Mouse (Mus musculus) MEL (cell line): ENCODE measurements around the gene Pcca. TPM values are rescaled to one million over a fixed set of nuclear protein-coding genes. Genes with fewer than 3 reads are reported as not detected.

ENCODE experiments used
- DNase-seq: peaks from one replicate; pipeline ENCODE4 v3.0.0; 2011; ENCODE audit warnings: low read depth, low spot score
- H3K27ac ChIP-seq: 2 replicates; pipeline ENCODE4 v1.5.1; 2012; ENCODE audit warnings: low read depth, mild to moderate bottlenecking, control low read depth, low read length, moderate library complexity; ENCODE audit not compliant: control insufficient read depth
- H3K27me3 ChIP-seq, 2 experiments: fragments of 150-350 bp in 1 of 2; sonication (generic) in 1 of 2; 2 replicates each; pipeline ENCODE4 v1.6.1; 2012; ENCODE audit warnings: low read length in 2 of 2, mild to moderate bottlenecking in 2 of 2, improper control_type of control experiment in 1 of 2, moderate library complexity in 1 of 2; ENCODE audit not compliant: insufficient read depth in 2 of 2, control insufficient read depth in 1 of 2
- H3K36me3 ChIP-seq, 2 experiments: 2 replicates each; pipeline ENCODE4 v1.6.1; 2012 to 2014; ENCODE audit warnings: low read length in 2 of 2, improper control_type of control experiment in 1 of 2, inconsistent platforms in 1 of 2, mild to moderate bottlenecking in 1 of 2; ENCODE audit not compliant: insufficient read depth in 2 of 2, control insufficient read depth in 1 of 2
- H3K4me1 ChIP-seq, 2 experiments: fragments of 150-350 bp in 1 of 2; sonication (generic) in 1 of 2; 2 replicates each; pipeline ENCODE4 v1.6.1; 2012; ENCODE audit warnings: low read length in 2 of 2, improper control_type of control experiment in 1 of 2, mild to moderate bottlenecking in 1 of 2; ENCODE audit not compliant: insufficient read depth in 2 of 2, control insufficient read depth in 1 of 2
- H3K4me3 ChIP-seq, 2 experiments: fragments of 150-350 bp in 1 of 2; sonication (generic) in 1 of 2; 2 replicates each; pipeline ENCODE4 v1.5.1; 2012; ENCODE audit warnings: low read depth in 2 of 2, low read length in 2 of 2, mild to moderate bottlenecking in 2 of 2, moderate library complexity in 2 of 2, control low read depth in 1 of 2, improper control_type of control experiment in 1 of 2; ENCODE audit not compliant: control insufficient read depth in 1 of 2, insufficient read depth in 1 of 2
- H3K79me2 ChIP-seq: 2 replicates; pipeline ENCODE4 v1.6.1; 2012; ENCODE audit warnings: mild to moderate bottlenecking, low read length, moderate library complexity; ENCODE audit not compliant: control insufficient read depth, poor library complexity, insufficient read depth
- H3K9ac ChIP-seq: 2 replicates; pipeline ENCODE4 v1.6.1; 2012; ENCODE audit warnings: low read depth, mild to moderate bottlenecking, control low read depth, low read length, moderate library complexity; ENCODE audit not compliant: control insufficient read depth, poor library complexity, severe bottlenecking
- H3K9me3 ChIP-seq: fragments of 150-350 bp; sonication (generic); replicated peaks from 2 replicates; pipeline ENCODE4 v1.6.1; 2012; ENCODE audit warnings: mild to moderate bottlenecking, low read length, improper control_type of control experiment, moderate library complexity; ENCODE audit not compliant: insufficient read depth
- BHLHE40 ChIP-seq: IDR thresholded peaks from 2 replicates; pipeline ENCODE4 v1.6.1; 2012; ENCODE audit warnings: low read depth, mild to moderate bottlenecking, inconsistent platforms, low read length, improper control_type of control experiment, borderline replicate concordance
- CHD2 ChIP-seq: IDR thresholded peaks from 2 replicates; pipeline ENCODE4 v1.6.1; 2011; ENCODE audit warnings: low read length, improper control_type of control experiment
- CTCF ChIP-seq, 3 experiments: IDR thresholded peaks in 2 of 3; conservative IDR thresholded peaks in 1 of 3; 2 replicates each; pipeline ENCODE4 v1.5.1; 2011 to 2012; ENCODE audit warnings: low read length in 3 of 3, low read depth in 2 of 3, mild to moderate bottlenecking in 2 of 3, improper control_type of control experiment in 1 of 3, inconsistent platforms in 1 of 3, mixed read lengths in 1 of 3, moderate library complexity in 1 of 3; ENCODE audit not compliant: control insufficient read depth in 1 of 3, insufficient read depth in 1 of 3, poor library complexity in 1 of 3, severe bottlenecking in 1 of 3
- E2F4 ChIP-seq: IDR thresholded peaks from 2 replicates; pipeline ENCODE4 v1.6.1; 2011; ENCODE audit warnings: low read depth, low read length, improper control_type of control experiment, borderline replicate concordance
- ELF1 ChIP-seq: IDR thresholded peaks from 2 replicates; pipeline ENCODE4 v1.6.1; 2014; ENCODE audit warnings: low read depth, mild to moderate bottlenecking, inconsistent platforms, low read length, improper control_type of control experiment, moderate library complexity
- EP300 ChIP-seq, 2 experiments: IDR thresholded peaks; 2 replicates each; pipeline ENCODE4 v1.6.1; 2011; ENCODE audit warnings: improper control_type of control experiment in 2 of 2, low read length in 2 of 2, low read depth in 1 of 2, mild to moderate bottlenecking in 1 of 2
- ETS1 ChIP-seq: IDR thresholded peaks from 2 replicates; pipeline ENCODE4 v1.6.1; 2012; ENCODE audit warnings: low read depth, mild to moderate bottlenecking, inconsistent platforms, low read length, improper control_type of control experiment, moderate library complexity
- GABPA ChIP-seq: IDR thresholded peaks from 2 replicates; pipeline ENCODE4 v1.6.1; 2012; ENCODE audit warnings: low read depth, mild to moderate bottlenecking, inconsistent platforms, low read length, improper control_type of control experiment, moderate library complexity
- GATA1 ChIP-seq: IDR thresholded peaks from 2 replicates; pipeline ENCODE4 v1.6.1; 2011; ENCODE audit warnings: low read depth, low read length, improper control_type of control experiment
- HCFC1 ChIP-seq: IDR thresholded peaks from 2 replicates; pipeline ENCODE4 v1.6.1; 2012; ENCODE audit warnings: low read depth, mild to moderate bottlenecking, inconsistent platforms, low read length, improper control_type of control experiment, moderate library complexity
- JUND ChIP-seq: IDR thresholded peaks from 2 replicates; pipeline ENCODE4 v1.6.1; 2011; ENCODE audit warnings: low read depth, mild to moderate bottlenecking, improper control_type of control experiment, low read length
- KAT2A ChIP-seq: conservative IDR thresholded peaks from 2 replicates; pipeline ENCODE4 v1.6.1; 2012; ENCODE audit warnings: low read depth, low read length, improper control_type of control experiment, inconsistent platforms
- MAFK ChIP-seq: IDR thresholded peaks from 2 replicates; pipeline ENCODE4 v1.6.1; 2011; ENCODE audit warnings: low read depth, mild to moderate bottlenecking, low read length, improper control_type of control experiment, borderline replicate concordance
- MAX ChIP-seq: IDR thresholded peaks from 2 replicates; pipeline ENCODE4 v1.6.1; 2011; ENCODE audit warnings: low read length, improper control_type of control experiment
- MEF2A ChIP-seq: IDR thresholded peaks from 2 replicates; pipeline ENCODE4 v1.6.1; 2014; ENCODE audit warnings: low read depth, mild to moderate bottlenecking, inconsistent platforms, low read length, improper control_type of control experiment; ENCODE audit not compliant: poor library complexity, insufficient replicate concordance, severe bottlenecking; ENCODE audit errors: extremely low read depth
- MXI1 ChIP-seq: IDR thresholded peaks from 2 replicates; pipeline ENCODE4 v1.6.1; 2011; ENCODE audit warnings: mild to moderate bottlenecking, low read depth, low read length, improper control_type of control experiment
- MYB ChIP-seq: IDR thresholded peaks from 2 replicates; pipeline ENCODE4 v1.6.1; 2011; ENCODE audit warnings: mild to moderate bottlenecking, low read depth, low read length, improper control_type of control experiment
- MYC ChIP-seq: IDR thresholded peaks from 2 replicates; pipeline ENCODE4 v1.6.1; 2011; ENCODE audit warnings: low read depth, mild to moderate bottlenecking, low read length, improper control_type of control experiment, moderate library complexity
- NELFE ChIP-seq: IDR thresholded peaks from 2 replicates; pipeline ENCODE4 v1.6.1; 2011; ENCODE audit warnings: low read depth, low read length, improper control_type of control experiment
- NRF1 ChIP-seq: IDR thresholded peaks from 2 replicates; pipeline ENCODE4 v1.6.1; 2014; ENCODE audit warnings: low read depth, mild to moderate bottlenecking, inconsistent platforms, low read length, improper control_type of control experiment, moderate library complexity; ENCODE audit not compliant: poor library complexity, insufficient read depth, severe bottlenecking
- POLR2A ChIP-seq, 2 experiments: IDR thresholded peaks; 2 replicates each; pipeline ENCODE4 v1.6.1; 2011 to 2012; ENCODE audit warnings: low read length in 2 of 2, mild to moderate bottlenecking in 2 of 2, control low read depth in 1 of 2, improper control_type of control experiment in 1 of 2, low read depth in 1 of 2, moderate library complexity in 1 of 2; ENCODE audit not compliant: control insufficient read depth in 1 of 2, insufficient read depth in 1 of 2, poor library complexity in 1 of 2
- POLR2AphosphoS2 ChIP-seq: IDR thresholded peaks from 2 replicates; pipeline ENCODE4 v1.6.1; 2011; ENCODE audit warnings: low read length, improper control_type of control experiment
- POLR2AphosphoS5 ChIP-seq: IDR thresholded peaks from 2 replicates; pipeline ENCODE4 v1.6.1; 2012; ENCODE audit warnings: low read depth, borderline replicate concordance, mild to moderate bottlenecking, inconsistent platforms, low read length, moderate library complexity, mixed read lengths
- RCOR1 ChIP-seq: IDR thresholded peaks from 2 replicates; pipeline ENCODE4 v1.6.1; 2012; ENCODE audit warnings: low read depth, mild to moderate bottlenecking, inconsistent platforms, low read length, improper control_type of control experiment
- SIN3A ChIP-seq: IDR thresholded peaks from 2 replicates; pipeline ENCODE4 v1.6.1; 2012; ENCODE audit warnings: low read length, improper control_type of control experiment, inconsistent platforms
- TAL1 ChIP-seq: IDR thresholded peaks from 2 replicates; pipeline ENCODE4 v1.6.1; 2012; ENCODE audit warnings: mild to moderate bottlenecking, inconsistent platforms, low read length, moderate library complexity, mixed read lengths
- TBP ChIP-seq: IDR thresholded peaks from 2 replicates; pipeline ENCODE4 v1.8.0; 2011; ENCODE audit warnings: low read depth, low read length, improper control_type of control experiment
- UBTF ChIP-seq: IDR thresholded peaks from 2 replicates; pipeline ENCODE4 v1.6.1; 2012; ENCODE audit warnings: low read depth, mild to moderate bottlenecking, inconsistent platforms, low read length, improper control_type of control experiment, moderate library complexity, borderline replicate concordance; ENCODE audit not compliant: insufficient read depth
- USF1 ChIP-seq: IDR thresholded peaks from 2 replicates; pipeline ENCODE4 v1.6.1; 2014; ENCODE audit warnings: low read depth, mild to moderate bottlenecking, inconsistent platforms, low read length, improper control_type of control experiment, moderate library complexity
- USF2 ChIP-seq, 2 experiments: IDR thresholded peaks; 2 replicates each; pipeline ENCODE4 v1.6.1; 2011 to 2012; ENCODE audit warnings: improper control_type of control experiment in 2 of 2, low read length in 2 of 2, borderline replicate concordance in 1 of 2, inconsistent platforms in 1 of 2, low read depth in 1 of 2, mild to moderate bottlenecking in 1 of 2; ENCODE audit not compliant: insufficient read depth in 1 of 2
- ZC3H11A ChIP-seq: IDR thresholded peaks from 2 replicates; pipeline ENCODE4 v1.6.1; 2012; ENCODE audit warnings: low read depth, mild to moderate bottlenecking, inconsistent platforms, low read length, improper control_type of control experiment
- ZKSCAN1 ChIP-seq: IDR thresholded peaks from 2 replicates; pipeline ENCODE4 v1.6.1; 2012; ENCODE audit warnings: low read depth, mild to moderate bottlenecking, inconsistent platforms, low read length, improper control_type of control experiment, moderate library complexity
- ZMIZ1 ChIP-seq: IDR thresholded peaks from 2 replicates; pipeline ENCODE4 v1.6.1; 2012; ENCODE audit warnings: low read depth, mild to moderate bottlenecking, inconsistent platforms, low read length, improper control_type of control experiment, moderate library complexity
- ZNF384 ChIP-seq: IDR thresholded peaks from 2 replicates; pipeline ENCODE4 v1.6.1; 2012; ENCODE audit warnings: low read depth, mild to moderate bottlenecking, inconsistent platforms, low read length, improper control_type of control experiment
- polyA plus RNA-seq, 2 experiments: library from polyadenylated mRNA; stranded (reverse) in 1 of 2; unstranded in 1 of 2; fragments of >175 nt in 1 of 2; fragments of >200 nt in 1 of 2; gene quantifications; 2 replicates each; pipeline versions ENCODE4 v1.2.1 to v1.2.4; 2012; ENCODE audit warnings: low replicate concordance in 2 of 2, low read depth in 1 of 2; ENCODE audit not compliant: insufficient read length in 2 of 2, insufficient read depth in 1 of 2, missing spikeins in 1 of 2
- total RNA-seq: library from RNA; depleted of rRNA; stranded (reverse); fragments of 300-350 nt; gene quantifications from 2 replicates; pipeline ENCODE4 v1.2.3, GENCODE M21; 2012; rRNA removed

Gene Pcca
- 22.7 and 24.9 TPM in 2 replicates for total RNA-seq
- polyA plus RNA-seq, result 10 to 100 TPM in 1 of 2 experiments, not detected in 1; 21.2 TPM

DNA sequence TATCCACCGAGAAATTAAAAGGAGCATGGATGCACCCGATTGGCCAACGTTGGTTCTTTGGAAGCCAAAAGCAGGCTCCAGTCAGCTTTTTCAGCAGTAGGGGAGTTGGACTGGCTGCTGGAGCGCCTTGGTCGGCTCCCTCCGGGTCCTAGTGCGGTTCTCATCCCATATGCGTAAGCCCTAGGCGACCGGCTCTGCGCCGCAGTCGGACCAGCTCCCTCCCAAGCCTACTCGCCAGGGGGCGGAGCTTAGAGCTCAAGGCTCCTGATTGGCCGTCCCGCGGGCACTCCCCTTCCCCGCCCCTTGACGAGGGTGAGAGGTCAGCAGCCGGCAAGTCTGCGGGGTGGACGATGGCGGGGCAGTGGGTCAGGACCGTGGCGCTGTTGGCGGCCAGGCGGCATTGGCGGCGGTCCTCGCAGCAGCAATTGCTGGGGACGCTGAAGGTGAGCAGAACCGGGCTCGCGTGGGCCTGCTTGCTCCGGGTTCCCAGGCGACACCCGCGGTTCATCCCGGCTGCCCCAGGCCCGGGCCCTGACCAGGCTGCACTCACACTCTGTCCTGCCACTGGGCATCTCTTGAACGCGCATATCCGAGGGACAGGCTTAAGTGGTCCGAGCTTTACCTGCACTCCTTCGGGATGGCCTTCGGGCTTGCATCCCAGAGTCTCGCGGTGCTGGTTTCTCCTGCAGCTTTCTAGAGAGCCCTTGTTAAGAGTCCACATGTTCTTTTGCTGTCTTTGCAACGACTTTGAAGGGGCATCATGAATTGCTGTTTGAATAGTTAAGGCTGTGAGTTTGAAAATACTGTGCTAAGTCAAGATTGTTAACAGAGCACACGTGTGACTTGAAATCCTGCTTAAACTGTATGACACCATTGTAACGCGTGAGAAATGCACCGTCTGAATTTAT lies at the start of gene Pcca:
Gene Pcca, plus strand, starts transcription at position 308 of the 908 bp plus-strand sequence.
- peak within 1 kb of the TSS; percentile 83 for H3K27ac ChIP-seq
- H3K36me3 ChIP-seq, result peaks cover 0 to 6% of the 10 kb centered on the region in 2 experiments; a peak in 2 of 4 replicates
- peaks cover 3% of the 10 kb centered on the region; the same call in 1 of the 2 replicates for H3K79me2 ChIP-seq
- H3K9me3 ChIP-seq, result no peaks in the 10 kb centered on the region
- peaks cover 0 to 3% of the 10 kb centered on the region in 2 experiments; a peak in 1 of 4 replicates for H3K4me1 ChIP-seq
- peak; percentile 98 for DNase-seq
- H3K27me3 ChIP-seq, result no peaks in the 10 kb centered on the region
- peak within 1 kb of the TSS; percentile 83 to 89 for H3K4me3 ChIP-seq
- H3K9ac ChIP-seq, result peak within 1 kb of the TSS; percentile 81
- no peak for TF ChIP-seq UBTF
- no peak for TF ChIP-seq USF2 (IDR thresholded peaks at IDR 0.05; ENCODE audit: borderline replicate concordance in 1 of 2, insufficient read depth in 1 of 2, low read depth in 1 of 2, low read length in 2 of 2)
- TF ChIP-seq NELFE, result peak; percentile 31
- TF ChIP-seq KAT2A, result no peak
- peak; percentile 55; the same call in 1 of the 2 replicates for TF ChIP-seq MAX
- no peak for TF ChIP-seq ZKSCAN1
- TF ChIP-seq SIN3A, result peak; percentile 96
- TF ChIP-seq TAL1, result no peak
- TF ChIP-seq MEF2A, result no peak
- TF ChIP-seq MYB, result no peak
- TF ChIP-seq HCFC1, result peak; percentile 77
- peak; percentile 77; the same call in 1 of the 2 replicates for TF ChIP-seq MYC
- no peak for TF ChIP-seq CTCF (IDR thresholded peaks at IDR 0.05 in 2 of 3, conservative IDR thresholded peaks at IDR 0.05 in 1 of 3; ENCODE audit: control insufficient read depth in 1 of 3, insufficient read depth in 1 of 3, low read depth in 2 of 3, low read length in 3 of 3, poor library complexity in 1 of 3, severe bottlenecking in 1 of 3)
- peak; percentile 82 for TF ChIP-seq MXI1
- no peak for TF ChIP-seq GABPA
- TF ChIP-seq NRF1, result peak; percentile 50
- no peak for TF ChIP-seq ZNF384
- no peak for TF ChIP-seq RCOR1
- TF ChIP-seq ZMIZ1, result 0 out of 2 replicates have a peak, but pooled peaks have one; percentile 8
- TF ChIP-seq POLR2AphosphoS5, result no peak
- no peak for TF ChIP-seq BHLHE40
- TF ChIP-seq JUND, result no peak
- TF ChIP-seq ETS1, result 0 out of 2 replicates have a peak, but pooled peaks have one; percentile 37
- TF ChIP-seq GATA1, result no peak
- no peak for TF ChIP-seq MAFK
- no peak for TF ChIP-seq ZC3H11A
- TF ChIP-seq POLR2A (IDR thresholded peaks at IDR 0.05; ENCODE audit: control insufficient read depth in 1 of 2, insufficient read depth in 1 of 2, low read depth in 1 of 2, low read length in 2 of 2, poor library complexity in 1 of 2), result peak; percentile 45 to 81; a peak in 3 of 4 replicates
- no peak for TF ChIP-seq CHD2
- TF ChIP-seq USF1, result no peak
- peak; percentile 76 for TF ChIP-seq TBP
- no peak for TF ChIP-seq E2F4
- no peak for TF ChIP-seq POLR2AphosphoS2
- TF ChIP-seq ELF1, result no peak; the same call in 1 of the 2 replicates
- no peak for TF ChIP-seq EP300 (IDR thresholded peaks at IDR 0.05; ENCODE audit: low read depth in 1 of 2, low read length in 2 of 2)
